Mouse (Mus musculus) cerebellum, adult 18-20 months (tissue): Measurements from ENCODE around the gene Ephb4.
A peak's percentile ranks its signal among the peaks of the same experiment; 100 is the strongest.

Experiments
- DNase-seq, 2 experiments: peaks; one replicate each; pipeline ENCODE4 v3.0.0; 2021

Ephb4 gene

GRCm38 (mm10) chr5:137373371-137373950, 23.6 kb downstream of the Ephb4 start:
- DNase-seq = no peak

GRCm38 (mm10) chr5:137374521-137375080, 24.7 kb downstream of the Ephb4 start:
- no peak for DNase-seq

- DNase-seq = no peak
Measured at GRCm38 (mm10) chr5:137375627-137376026, 25.7 kb downstream of the Ephb4 start.

- no peak for DNase-seq
Measured at GRCm38 (mm10) chr5:137376198-137376597, 26.3 kb downstream of the Ephb4 start.

- no peak for DNase-seq
Measured at GRCm38 (mm10) chr5:137376722-137377121, 26.8 kb downstream of the Ephb4 start.

GRCm38 (mm10) chr5:137377176-137377575, 27.3 kb downstream of the Ephb4 start:
- no peak for DNase-seq

GRCm38 (mm10) chr5:137377603-137378002, 27.7 kb downstream of the Ephb4 start:
- no peak for DNase-seq

GRCm38 (mm10) chr5:137381152-137381551, 31.2 kb downstream of the Ephb4 start:
- peak; percentile 47 to 51 for DNase-seq

GRCm38 (mm10) chr5:137383441-137383840, 33.5 kb downstream of the Ephb4 start:
- DNase-seq = no peak

GRCm38 (mm10) chr5:137386712-137387111, 36.8 kb downstream of the Ephb4 start:
- DNase-seq = no peak

- DNase-seq = no peak
Measured at GRCm38 (mm10) chr5:137391641-137392040, 41.7 kb downstream of the Ephb4 start.

- DNase-seq = no peak
Measured at GRCm38 (mm10) chr5:137394456-137394855, 44.5 kb downstream of the Ephb4 start.

- DNase-seq = no peak
Measured at GRCm38 (mm10) chr5:137404081-137404480, 54.2 kb downstream of the Ephb4 start.

GRCm38 (mm10) chr5:137409451-137409850, 59.5 kb downstream of the Ephb4 start:
- no peak for DNase-seq

- DNase-seq = no peak
Measured at GRCm38 (mm10) chr5:137410066-137410465, 60.2 kb downstream of the Ephb4 start.

GRCm38 (mm10) chr5:137410549-137410948, 60.6 kb downstream of the Ephb4 start:
- no peak for DNase-seq

GRCm38 (mm10) chr5:137411235-137411634, 61.3 kb downstream of the Ephb4 start:
- DNase-seq = no peak

- DNase-seq = no peak
Measured at GRCm38 (mm10) chr5:137414253-137414652, 64.3 kb downstream of the Ephb4 start.

- no peak for DNase-seq
Measured at GRCm38 (mm10) chr5:137419105-137419504, 69.2 kb downstream of the Ephb4 start.

GRCm38 (mm10) chr5:137419841-137420240, 69.9 kb downstream of the Ephb4 start:
- no peak for DNase-seq

GRCm38 (mm10) chr5:137425648-137426047, 75.7 kb downstream of the Ephb4 start:
- no peak for DNase-seq
